Mouse (Mus musculus) lung, adult 2 months (tissue): ENCODE measurements around the gene Gcnt4. TPM values are rescaled to one million over a fixed set of nuclear protein-coding genes. Genes with fewer than 3 reads are reported as not detected.
"Not testable (repeated sequence)": the region's sequence is repeated elsewhere in the genome, so short reads cannot be mapped to it uniquely, and the experiment has no call there.

Experiments
- DNase-seq: peaks from one replicate; pipeline ENCODE4 v3.0.0; 2022
- H3K4me1 ChIP-seq: fragments of 200-500 bp; 2 replicates; pipeline ENCODE4 v1.6.1; 2011; ENCODE audit warnings: low read length; ENCODE audit not compliant: control insufficient read depth, insufficient read depth
- H3K4me3 ChIP-seq: fragments of 200-500 bp; replicated peaks from 2 replicates; pipeline ENCODE3; 2011; ENCODE audit warnings: low read depth, mild to moderate bottlenecking, control low read depth, low read length; ENCODE audit errors: extremely low read depth
- CTCF ChIP-seq: fragments of 200-500 bp; IDR thresholded peaks from 2 replicates; pipeline ENCODE4 v1.5.1; 2011; ENCODE audit warnings: mild to moderate bottlenecking, low read length, control low read depth; ENCODE audit not compliant: insufficient read depth
- POLR2A ChIP-seq: fragments of 200-500 bp; IDR thresholded peaks from 2 replicates; pipeline ENCODE4 v1.6.1; 2011; ENCODE audit warnings: low read depth, mild to moderate bottlenecking, control low read depth, low read length, borderline replicate concordance; ENCODE audit errors: extremely low read depth
- WGBS: fragments of 180-500 bp; shearing (Covaris S2); methylation state at CpG from one replicate; pipeline ENCODE4 v1.1.7; 2018; 5-methylcytosine and 5-hydroxymethylcytosine counted together
- polyA plus RNA-seq: library from polyadenylated mRNA; depleted of rRNA; stranded (reverse); fragments of >200 nt; gene quantifications from 2 replicates; pipeline ENCODE4 v1.2.3, GENCODE M21; 2012; rRNA removed

Gcnt4 gene
- 0.07 and 0.08 TPM in 2 replicates for polyA plus RNA-seq

- H3K4me3 ChIP-seq = peak within 1 kb of the TSS; percentile 59
- peak; percentile 28 for DNase-seq
- H3K4me1 ChIP-seq = no peaks in the 10 kb centered on the region
- TF ChIP-seq POLR2A = no peak
- TF ChIP-seq CTCF = no peak
- 11% methylated on average over 50 of the region's 56 CpGs for WGBS
Observed at GRCm38 (mm10) chr13:96923999-96924961, at the start of gene Gcnt4. TSS of gene Gcnt4 (plus strand) at chr13:96924689.

- Histone ChIP-seq H3K4me3 (no peak overlapping the region), H3K4me1 (no peaks in the 10 kb centered on the region)
- 73% methylated on average over 12 of the region's 12 CpGs for WGBS
- TF ChIP-seq POLR2A = no peak
- no peak for TF ChIP-seq CTCF
- no peak for DNase-seq
Observed at GRCm38 (mm10) chr13:96878220-96879057, 46.0 kb upstream of the Gcnt4 start.

- 52% methylated on average over 1 of the region's 1 CpGs for WGBS
- Histone ChIP-seq H3K4me3 (no peak overlapping the region), H3K4me1 (no peaks in the 10 kb centered on the region)
- no peak for TF ChIP-seq CTCF
- TF ChIP-seq POLR2A = no peak
- no peak for DNase-seq
Observed at GRCm38 (mm10) chr13:96884534-96884933, 40.0 kb upstream of the Gcnt4 start.

- Histone ChIP-seq H3K4me3 (no peak overlapping the region), H3K4me1 (no peaks in the 10 kb centered on the region)
- 19% methylated on average over 2 of the region's 2 CpGs for WGBS
- no peak for DNase-seq
- no peak for TF ChIP-seq POLR2A
Observed at GRCm38 (mm10) chr13:96889985-96890384, 34.5 kb upstream of the Gcnt4 start.

- TF ChIP-seq POLR2A (no peak), CTCF (no peak)
- whole genome bisulfite sequencing = 88% methylated on average over 2 of the region's 2 CpGs
- DNase-seq = no peak
- Histone ChIP-seq H3K4me3 (no peak overlapping the region), H3K4me1 (no peaks in the 10 kb centered on the region)
Observed at GRCm38 (mm10) chr13:96895144-96895543, 29.3 kb upstream of the Gcnt4 start.

- DNase-seq = no peak
- 54% methylated on average over 3 of the region's 3 CpGs for WGBS
Observed at GRCm38 (mm10) chr13:96906717-96907116, 17.8 kb upstream of the Gcnt4 start.

GRCm38 (mm10) chr13:96911202-96911601 is 13.3 kb upstream of the Gcnt4 start:
- TF ChIP-seq CTCF = no peak
- TF ChIP-seq POLR2A = no peak
- WGBS = 76% methylated on average over 3 of the region's 3 CpGs
- no peak for DNase-seq
- H3K4me3 ChIP-seq = no peak overlapping the region
- no peaks in the 10 kb centered on the region for H3K4me1 ChIP-seq

More at GRCm38 (mm10) chr13:96906717-96907116, 17.8 kb upstream of the Gcnt4 start:
- no peaks in the 10 kb centered on the region for H3K4me1 ChIP-seq
- no peak overlapping the region for H3K4me3 ChIP-seq
- TF ChIP-seq POLR2A = no peak
- no peak for TF ChIP-seq CTCF

GRCm38 (mm10) chr13:96923134-96923533 is 1.4 kb upstream of the Gcnt4 start:
- not testable (repeated sequence) for H3K4me1 ChIP-seq, DNase-seq, H3K4me3 ChIP-seq
- WGBS = 90% methylated on average over 4 of the region's 4 CpGs

- DNase-seq = peak; percentile 4
- H3K4me3 ChIP-seq = peak overlapping the region; percentile 59
- H3K4me1 ChIP-seq = no peaks in the 10 kb centered on the region
- TF ChIP-seq POLR2A = no peak
- TF ChIP-seq CTCF = no peak
- WGBS = 2% methylated on average over 53 of the region's 53 CpGs
Observed at GRCm38 (mm10) chr13:96924985-96925745, 676 bp downstream of the Gcnt4 start.
